In genomic region chr8:126338864-126339263, GRCm38 (mm10) we compare ENCODE assay signal across 19 mouse cellular contexts. TPM values are rescaled to one million over a fixed set of nuclear protein-coding genes. Genes with fewer than 3 reads are reported as not detected.
"Had no signal": no experiment of that assay in that cellular context is flagged by ENCODE, and none has a peak within 500 bp of the region (broad histone marks: within the 10 kb centered on the region; RNA-seq: fewer than 3 reads in every experiment).

No protein-coding gene starts in this region.

- H3K4me1 ChIP-seq: limb, embryonic 10.5 days; liver, embryonic 12.5 days; liver, embryonic 15.5 days; lung, embryonic 15.5 days had no signal

- ATAC-seq: inflammation-experienced regulatory T-cells, adult 6 months; intestine, embryonic 16.5 days; liver, embryonic 12.5 days had no signal

- H3K9ac ChIP-seq: limb, embryonic 13.5 days; liver, embryonic 12.5 days; liver, embryonic 15.5 days; lung, embryonic 15.5 days had no signal

- H3K27me3 ChIP-seq: limb, embryonic 13.5 days; liver, embryonic 12.5 days; liver, embryonic 15.5 days; lung, embryonic 15.5 days had no signal

- H3K4me2 ChIP-seq: limb, embryonic 13.5 days; liver, embryonic 12.5 days; liver, embryonic 15.5 days; lung, embryonic 15.5 days; midbrain, embryonic 11.5 days had no signal

- H3K27ac ChIP-seq: limb, embryonic 10.5 days; limb, embryonic 13.5 days; liver, embryonic 12.5 days; liver, embryonic 15.5 days; lung, embryonic 15.5 days; stomach, postnatal 0 days had no signal

- H3K36me3 ChIP-seq: limb, embryonic 10.5 days; limb, embryonic 13.5 days; liver, embryonic 12.5 days; liver, embryonic 15.5 days; lung, embryonic 15.5 days had no signal

- H3K4me3 ChIP-seq: limb, embryonic 10.5 days; limb, embryonic 13.5 days; liver, embryonic 12.5 days; liver, embryonic 15.5 days; lung, embryonic 15.5 days; megakaryocyte, embryonic 14.5 days had no signal

- H3K9me3 ChIP-seq: limb, embryonic 10.5 days; limb, embryonic 13.5 days; liver, embryonic 12.5 days; liver, embryonic 15.5 days; lung, embryonic 15.5 days; megakaryocyte, embryonic 14.5 days had no signal

- DNase-seq: liver; lung, adult 18-20 months; lung, postnatal 10 days; lung, postnatal 36 days; midbrain, embryonic 14.5 days; thymus, adult 2 months; thymus, postnatal 14 days; thymus, postnatal 4 days had no signal

RNA-seq across cellular contexts. Expression of gene Slc35f3, which starts 40.5 kb away (rescaled TPM):
- polyA plus RNA-seq: inflammation-experienced regulatory T-cells, adult 6 months; liver, embryonic 12.5 days; liver, embryonic 15.5 days; midbrain, embryonic 11.5 days; small intestine, adult 2 months had no signal
